Mouse (Mus musculus): Measurements from ENCODE around the gene Rtbdn.

The Rtbdn gene

DNA sequence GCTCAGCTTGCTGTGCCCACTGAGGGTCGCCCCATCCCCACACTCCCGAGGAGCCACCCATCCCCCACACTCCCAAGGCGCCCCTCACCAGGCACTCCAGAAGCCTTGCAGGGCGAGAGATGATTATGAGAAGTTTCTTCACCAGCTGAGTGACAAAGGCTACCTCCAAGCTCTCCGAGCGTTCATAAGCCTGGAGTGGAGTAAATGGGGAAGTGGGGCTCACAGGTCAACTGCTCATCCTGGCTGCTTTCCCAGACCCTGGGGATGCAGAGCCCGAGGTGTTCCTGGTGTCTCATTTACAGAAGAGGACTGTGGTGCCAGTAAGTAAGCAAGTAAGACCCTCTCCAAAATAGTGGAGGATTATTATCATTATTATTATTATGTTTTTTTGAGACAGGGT, 21.2 kb upstream of the Rtbdn start:
- no peak for DNase-seq

DNA sequence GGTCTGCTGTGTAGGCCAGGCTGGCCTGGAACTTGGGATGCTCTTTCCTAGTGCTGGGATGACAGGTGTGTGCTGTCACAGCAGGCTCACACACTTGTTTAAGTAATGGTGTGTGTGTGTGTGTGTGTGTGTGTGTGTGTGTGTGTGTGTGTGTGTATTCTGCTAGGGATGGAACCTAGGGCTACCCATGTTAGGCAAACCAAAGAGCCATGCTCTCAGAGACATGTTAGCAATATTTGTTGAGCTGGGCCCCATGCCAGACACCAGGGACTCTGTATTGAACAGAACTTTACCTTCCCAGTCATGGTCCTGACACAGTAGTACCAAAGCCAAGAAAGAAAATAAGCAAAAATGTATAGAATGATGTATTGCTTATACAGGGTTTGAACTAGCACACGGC, 19.3 kb upstream of the Rtbdn start:
- DNase-seq, result peak; percentile 28

DNA sequence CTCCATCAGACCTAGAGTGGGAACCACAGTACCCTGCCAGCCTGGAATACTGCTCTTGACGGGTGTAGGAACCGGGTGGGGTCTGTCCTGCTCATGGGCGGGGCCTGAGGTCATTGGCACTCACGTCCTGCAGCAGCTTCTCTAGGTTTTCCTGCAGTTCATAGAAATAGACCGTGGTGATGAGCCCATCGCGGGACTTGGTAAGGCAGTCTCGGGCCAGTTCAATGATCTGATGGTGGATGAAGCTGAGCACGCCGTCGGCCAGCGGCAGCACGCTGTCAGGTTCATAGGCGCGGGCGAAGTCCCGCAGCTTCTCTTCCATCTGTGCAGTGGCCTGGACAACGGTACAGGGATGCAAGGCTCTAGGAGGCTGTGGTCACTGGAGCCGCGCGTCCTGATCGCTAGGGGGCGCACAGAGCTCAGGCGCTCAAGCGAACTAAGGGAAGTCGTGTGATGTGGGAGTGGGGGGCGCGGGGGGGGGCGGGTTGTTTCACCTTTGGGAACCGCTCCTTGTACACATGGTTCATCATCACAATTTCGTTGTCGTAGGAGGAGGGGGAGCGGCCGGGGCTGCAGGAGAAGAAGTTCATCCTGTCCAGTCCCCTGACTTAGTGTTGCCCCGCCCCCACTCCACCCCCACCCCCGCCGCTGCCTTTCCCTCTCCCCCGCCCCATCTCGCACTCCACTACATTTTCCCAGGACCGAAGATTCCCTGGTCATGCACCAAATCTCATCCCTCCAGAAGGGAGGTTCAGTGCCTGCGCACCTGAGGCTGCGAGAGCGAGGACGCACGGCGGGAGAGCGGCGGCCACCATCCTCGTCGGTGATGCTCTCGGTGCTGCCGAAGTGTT, 18.1 kb upstream of the Rtbdn start:
- peak; percentile 80 for DNase-seq

DNA sequence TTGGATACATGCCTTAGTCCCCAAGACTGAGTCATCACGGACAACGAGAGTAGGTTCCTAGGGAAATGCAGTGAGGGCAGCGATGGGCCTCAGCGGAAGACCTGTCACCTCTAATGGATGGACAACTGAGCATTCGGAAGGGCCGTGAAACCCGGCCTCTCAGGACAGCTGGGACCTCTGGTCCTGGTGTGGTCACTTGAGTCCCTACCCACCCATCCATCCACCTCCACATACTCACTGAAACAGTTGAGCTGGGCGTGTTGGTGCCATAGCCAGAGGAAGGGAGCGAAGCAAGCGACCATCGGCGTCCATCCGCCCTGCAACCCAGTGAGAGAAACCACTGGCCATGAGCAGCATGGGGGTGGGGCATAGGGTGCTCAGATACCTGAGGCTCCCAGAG, 16.2 kb upstream of the Rtbdn start:
- DNase-seq, result peak; percentile 23

DNA sequence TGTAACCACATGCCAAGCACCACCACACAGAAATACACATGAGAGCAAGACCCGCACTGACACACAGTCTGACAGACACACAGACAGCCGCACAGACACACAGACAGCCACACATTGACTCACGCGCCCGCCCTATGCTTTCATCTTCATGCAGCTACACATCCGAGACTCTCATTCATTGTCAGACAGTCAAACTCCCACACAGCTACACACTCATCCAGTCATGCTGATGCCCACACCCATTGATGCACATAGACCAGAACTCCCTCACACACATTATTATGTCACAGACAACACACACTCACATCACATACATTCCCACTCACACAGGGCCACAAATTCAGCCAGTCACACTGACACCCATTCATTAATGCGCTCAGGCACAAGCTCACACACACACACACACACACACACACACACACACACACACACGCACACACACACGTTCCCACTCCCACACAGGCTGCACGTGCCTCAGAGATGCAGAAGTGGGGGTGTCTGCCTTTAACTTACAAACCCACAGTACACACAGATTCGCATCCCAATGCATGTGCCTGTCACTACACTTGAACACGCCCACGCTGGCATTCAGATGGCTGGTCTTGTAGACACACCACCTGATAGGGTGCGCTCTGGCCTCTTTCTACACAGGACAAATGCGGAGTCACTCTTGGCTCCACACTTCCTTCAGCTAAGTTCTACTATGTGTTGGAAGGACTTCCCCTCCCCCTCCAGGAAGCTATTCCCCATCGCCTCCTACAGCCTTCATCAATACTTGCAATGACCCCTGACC, 12.8 kb upstream of the Rtbdn start:
- peak; percentile 65 for DNase-seq

DNA sequence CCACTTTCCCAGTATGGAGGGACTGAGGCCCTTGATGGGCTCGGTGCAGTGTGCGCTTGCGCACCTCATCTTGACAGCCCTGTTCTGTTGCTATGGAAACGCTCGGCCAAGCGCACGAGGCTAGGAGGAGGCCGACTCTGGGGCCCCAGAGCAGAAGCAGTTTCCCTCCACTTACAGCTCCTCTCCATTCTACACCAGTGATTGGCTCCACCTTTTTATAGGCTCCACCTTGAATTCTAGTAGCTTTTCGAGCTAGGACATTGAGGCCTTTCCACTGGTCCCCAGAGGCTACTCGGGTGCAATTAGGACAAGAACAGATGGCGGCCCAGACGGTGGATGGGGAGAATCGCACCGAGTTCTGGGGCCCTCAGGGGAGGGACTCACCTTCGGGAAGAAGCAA, 11.9 kb upstream of the Rtbdn start:
- DNase-seq, result peak; percentile 90

DNA sequence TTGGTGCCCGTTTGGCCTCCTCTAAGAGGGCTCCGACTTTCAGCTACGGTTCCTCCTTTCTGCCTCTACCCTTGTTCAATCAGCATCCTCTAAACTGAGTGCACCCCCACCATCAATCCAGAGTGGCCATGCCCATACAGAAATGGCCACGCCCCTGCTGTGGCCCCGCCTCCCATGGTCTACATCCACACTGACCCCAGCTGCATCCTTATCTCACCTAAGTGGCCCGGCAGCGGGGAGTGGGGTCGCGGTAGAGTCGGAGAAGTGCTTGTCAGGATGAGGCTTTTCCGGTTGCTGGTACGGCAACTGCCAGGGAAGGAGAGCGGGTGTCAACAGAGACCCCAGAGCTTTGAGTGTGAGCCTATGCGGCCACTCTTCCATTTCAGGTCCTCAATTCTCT, 11.3 kb upstream of the Rtbdn start:
- DNase-seq, result peak; percentile 75

DNA sequence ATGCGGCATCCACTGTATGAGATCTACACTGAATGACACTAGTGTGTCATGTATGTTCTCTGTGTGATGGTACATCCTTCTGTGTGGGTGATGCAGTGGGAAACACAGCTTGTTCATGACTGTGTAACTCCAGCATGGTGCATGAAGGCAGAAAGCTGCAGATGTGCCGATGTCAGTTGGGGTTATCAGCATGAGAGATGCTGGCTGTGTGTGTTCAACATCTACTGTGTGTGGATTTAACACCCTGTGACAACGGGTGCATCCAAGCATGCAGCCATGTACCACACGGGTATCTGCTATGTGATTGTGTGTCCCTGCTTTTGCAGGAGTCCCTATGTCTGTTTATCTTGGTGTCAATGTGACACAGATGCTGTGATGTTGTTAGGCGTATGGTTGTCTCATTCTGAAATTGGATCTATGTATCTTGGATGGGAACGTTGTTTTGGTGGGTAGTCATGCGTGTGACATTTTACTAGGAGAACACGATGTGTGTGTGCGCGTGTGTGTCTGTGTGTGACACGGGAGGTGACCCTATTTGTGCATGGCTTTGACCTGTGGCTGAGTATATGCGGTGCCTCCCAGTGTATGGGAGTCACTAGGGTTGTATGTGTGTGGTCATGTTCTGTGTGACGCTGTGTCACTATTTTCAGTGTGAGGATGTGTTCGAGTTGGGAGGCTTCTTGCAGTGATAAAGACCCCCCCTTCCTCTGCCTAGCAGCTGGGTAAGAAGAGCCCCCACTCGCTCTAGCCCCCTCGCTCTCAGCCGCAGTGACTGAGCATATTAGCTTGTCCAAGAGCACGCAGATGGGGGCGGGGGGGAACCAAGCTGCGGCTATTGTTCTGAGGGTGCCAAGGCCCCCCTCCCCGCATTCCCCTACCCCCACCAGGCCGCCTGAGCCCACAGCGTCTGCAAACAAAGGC, 10.5 kb upstream of the Rtbdn start:
- DNase-seq, result peak; percentile 48

DNA sequence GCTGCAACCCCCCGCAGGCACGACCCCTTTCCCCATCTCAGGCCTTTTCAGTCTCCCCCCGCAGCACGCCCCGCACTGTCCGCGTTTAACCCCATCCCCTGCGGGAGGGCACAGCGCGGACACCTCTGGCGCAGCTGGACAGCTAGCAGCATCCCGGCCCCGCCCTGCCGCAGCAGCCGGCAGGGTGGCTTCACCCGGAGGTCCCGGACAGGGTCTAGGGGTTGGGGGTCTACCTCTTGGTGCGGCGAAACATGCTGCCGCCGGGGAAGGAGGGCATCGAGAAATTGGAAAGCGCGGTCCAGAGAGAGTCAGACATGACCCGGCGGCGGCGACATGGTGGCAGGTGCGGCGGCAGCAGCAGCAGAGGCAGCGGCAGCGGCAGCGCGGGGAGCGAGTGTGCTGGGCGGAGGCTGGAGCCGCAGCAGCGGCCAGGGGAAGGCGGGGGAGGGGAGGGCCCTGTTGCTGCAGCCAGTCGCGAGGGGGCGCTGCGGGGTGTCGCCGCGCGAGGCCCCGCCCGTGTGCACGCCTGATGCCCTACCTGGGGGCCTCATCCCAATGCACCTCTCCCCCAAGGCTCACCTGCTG, 9.7 kb upstream of the Rtbdn start, which contains the start of gene Mast1:
Gene Mast1, minus strand, starts transcription at position 398 of the 585 bp plus-strand sequence.
- peak; percentile 84 for DNase-seq

DNA sequence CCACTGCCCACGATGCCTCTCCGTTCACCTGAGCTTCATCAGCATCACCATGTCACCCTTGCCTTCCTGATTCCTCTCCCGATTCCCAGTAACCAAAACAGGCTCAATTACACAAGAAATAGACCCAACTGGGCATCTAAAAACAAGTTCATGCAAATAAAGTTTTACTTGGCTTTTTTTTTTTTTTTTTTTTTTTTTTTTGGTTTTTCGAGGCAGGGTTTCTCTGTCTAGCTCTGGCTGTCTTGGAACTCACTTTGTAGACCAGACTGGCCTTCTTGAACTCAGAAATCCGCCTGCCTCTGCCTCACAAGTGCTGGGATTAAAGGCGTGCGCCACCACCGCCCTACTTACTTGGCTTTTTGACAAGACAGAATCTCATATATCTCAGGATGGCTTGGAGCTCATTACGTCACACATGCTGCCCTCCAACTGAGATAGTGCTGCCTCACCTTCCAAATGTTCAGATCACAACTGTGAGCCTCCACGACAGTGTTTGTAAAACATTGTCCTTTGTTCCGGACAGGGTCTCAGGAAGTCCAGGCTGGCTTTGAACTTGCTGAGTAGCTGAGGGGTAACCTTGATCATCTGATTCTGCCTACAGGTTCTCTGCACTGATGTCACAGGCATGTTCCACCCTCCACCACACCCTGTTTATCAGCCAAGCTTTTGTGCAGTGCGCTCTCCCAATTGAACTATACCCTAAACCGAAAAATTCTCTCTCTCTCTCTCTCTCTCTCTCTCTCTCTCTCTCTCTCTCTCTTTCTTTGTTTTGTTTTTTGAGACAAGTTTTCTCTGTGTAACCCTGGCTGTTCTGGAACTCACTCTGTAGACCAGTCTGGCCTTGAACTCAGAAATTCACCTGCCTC, 8.9 kb upstream of the Rtbdn start:
- peak; percentile 61 for DNase-seq

DNA sequence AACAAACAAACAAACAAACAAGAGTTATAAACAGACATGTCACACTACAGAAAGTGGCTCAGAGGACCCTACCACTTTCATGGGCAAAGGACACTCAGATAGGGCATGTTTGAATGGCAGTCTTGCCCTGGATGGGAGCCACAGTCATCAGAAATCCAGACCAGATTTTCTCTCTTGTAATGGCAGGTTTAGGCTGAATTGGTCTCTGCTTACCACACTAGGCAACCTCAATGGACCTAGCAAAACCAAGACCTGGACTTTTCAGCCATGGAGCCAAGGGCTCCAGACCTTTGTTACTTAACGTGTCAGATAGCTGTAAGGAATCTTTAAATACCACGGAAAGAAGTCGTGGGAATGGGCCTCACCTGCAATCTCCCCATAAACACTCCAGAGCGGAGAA, 3.1 kb upstream of the Rtbdn start:
- no peak for DNase-seq

DNA sequence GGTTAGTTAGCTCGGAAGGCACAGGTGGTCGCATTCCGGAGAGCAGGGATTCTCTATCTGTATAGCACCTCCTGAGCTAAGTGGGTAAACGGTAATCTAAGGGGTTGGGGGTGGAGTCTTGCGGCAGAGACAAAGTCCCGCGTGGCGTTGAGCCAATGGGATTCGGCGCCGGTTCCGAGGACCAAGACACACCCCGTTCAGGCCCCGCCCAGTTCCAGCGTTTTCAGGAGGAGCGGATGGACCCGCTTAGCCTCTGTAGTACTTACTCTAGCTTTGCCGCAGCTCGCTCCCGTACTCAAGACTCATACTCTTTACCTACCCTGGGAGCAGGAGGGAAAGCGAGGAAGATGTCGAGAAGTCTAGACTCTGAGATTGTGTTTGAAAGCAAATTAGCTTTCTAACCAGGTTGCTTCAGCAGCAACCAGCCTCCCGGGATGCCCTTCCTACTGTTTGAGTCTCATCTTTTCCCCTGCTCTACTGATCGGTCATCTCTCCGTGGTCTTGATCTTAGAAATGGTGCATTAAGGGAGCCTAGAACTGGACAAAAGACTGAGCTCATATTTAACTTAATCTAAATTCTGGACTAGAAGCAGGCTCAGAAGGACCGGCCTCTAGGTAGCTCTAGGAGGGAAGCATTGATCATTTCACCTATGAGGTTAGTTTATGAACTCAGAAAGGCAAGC, 2.2 kb upstream of the Rtbdn start:
- peak; percentile 83 for DNase-seq

DNA sequence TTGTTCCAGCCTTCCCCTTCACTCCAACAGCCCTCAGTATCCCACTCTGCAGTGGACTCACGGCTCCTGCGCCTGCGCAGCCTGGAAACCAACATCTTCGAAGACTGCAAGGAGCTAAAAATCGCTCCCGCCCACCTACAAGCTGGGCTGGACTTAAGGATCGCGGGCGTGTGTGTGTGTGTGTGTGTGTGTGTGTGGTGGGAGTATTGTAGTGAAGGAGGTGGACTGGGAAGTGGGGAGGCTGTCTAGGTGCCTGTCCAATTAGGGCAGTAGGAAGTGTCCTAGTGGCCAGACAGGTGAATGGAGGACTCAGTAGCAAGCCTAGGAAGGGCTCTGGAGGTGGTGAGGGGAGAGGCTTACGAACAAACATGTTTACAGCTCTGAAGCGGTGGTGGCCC, 1.6 kb upstream of the Rtbdn start:
- DNase-seq, result peak; percentile 78

DNA sequence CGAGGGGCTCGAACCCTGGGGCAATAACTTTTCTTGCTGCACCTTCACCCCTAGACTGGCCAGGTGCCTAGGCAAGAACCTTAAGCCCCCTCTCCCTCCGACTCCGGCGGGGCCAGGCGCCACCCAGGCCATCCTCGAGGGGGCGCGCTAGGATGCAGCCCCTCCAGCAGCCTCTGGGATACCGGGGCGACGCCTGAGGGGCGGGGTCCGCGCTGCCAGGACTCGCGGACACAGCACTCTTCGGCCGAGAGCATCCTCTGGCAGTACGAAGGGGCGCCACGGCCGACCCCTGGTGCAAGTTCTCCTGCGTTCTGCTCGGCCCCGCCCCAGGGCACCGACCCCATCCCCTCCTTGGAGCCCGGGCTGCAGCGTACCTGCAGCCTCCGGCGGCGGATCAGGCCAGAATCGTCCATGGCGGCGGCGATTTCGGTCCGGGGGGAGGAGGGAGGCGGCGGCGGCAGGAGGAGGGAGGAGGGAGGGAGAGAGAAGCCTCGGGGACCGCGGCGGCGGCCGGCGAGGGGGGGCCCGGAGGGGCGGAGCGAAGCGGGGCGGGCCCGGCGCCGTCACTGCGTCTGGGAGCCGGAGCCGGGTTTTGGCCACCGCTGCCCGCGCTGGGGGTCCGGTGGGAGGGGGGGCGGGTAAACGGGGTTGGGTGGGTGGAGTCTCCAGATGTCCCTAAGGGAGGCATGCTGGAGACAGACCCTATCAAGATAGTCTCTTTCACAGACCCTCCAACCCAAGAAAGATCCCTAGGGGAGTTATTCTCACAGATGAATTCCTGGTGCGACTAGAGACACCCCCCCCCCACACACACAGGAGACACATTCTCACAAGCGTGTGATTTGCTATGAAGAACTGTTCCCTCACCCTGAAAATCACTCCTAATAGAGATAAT, 911 bp upstream of the Rtbdn start:
- DNase-seq, result peak; percentile 84

DNA sequence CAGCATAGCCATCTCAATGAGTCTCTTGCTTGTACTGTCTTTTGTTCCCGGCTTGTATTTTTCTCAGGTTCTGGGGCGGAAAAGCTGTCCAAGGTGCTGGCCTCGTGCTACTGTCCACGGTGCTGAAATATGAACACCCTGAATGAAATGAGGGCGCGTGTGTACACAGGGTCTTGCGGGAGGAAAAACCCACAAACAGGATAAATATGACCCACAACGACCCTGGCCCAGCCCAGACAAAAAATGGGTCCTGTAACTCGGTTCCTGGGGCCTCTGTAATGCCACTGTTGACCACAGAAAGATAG, 402 bp downstream of the Rtbdn start:
- no peak for DNase-seq

DNA sequence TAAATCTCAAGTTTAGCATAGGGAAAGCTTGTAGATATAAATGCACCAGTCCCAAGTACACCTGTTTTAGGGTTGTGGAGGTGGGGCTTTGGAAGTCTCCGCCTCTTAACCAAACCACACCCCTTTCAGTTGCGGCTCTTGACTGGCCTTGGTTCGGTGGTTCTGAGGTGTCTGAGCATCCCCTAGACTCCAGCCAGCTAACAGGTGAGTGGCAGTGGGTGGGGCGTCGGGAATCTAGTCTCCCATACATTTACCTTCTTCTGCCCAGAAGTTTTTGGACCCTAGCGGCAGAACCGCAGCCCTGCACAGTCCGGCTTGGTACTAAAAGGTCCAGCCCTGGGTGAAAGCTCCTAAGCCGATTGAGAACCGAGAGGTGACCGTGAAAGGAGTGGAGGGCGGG, 3.0 kb downstream of the Rtbdn start:
- DNase-seq, result no peak

DNA sequence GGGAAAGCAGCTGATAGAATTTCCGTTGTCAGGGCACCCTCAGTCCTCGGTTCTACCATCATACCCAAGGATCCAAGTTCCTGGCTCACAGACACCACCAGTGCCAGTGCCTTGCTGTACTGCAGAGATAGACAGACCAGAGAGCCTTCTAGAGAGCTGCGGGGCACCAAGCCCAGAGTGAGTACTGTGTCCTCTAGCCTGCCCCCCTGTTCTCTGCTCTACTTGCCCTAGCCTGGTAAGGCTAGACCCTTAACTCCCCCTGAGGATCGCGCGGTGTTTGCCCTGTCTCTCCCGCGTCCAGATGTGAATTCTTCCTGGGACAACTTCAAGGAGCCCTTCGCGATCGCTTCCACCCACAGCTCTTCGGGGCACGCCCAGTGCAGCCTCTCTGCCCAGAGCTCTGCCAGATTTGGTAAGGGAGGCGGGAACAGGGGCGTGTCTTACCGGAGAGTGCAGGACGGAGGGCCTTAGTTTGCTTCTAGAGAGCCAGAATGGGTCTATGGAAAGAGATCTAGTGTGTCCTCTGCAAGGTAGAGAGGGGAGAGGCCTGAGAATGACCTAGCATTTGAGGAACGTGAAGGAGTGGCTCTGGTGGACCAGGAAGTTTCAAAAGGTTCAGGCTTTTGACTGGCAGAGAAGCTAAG, 5.9 kb downstream of the Rtbdn start:
- no peak for DNase-seq

DNA sequence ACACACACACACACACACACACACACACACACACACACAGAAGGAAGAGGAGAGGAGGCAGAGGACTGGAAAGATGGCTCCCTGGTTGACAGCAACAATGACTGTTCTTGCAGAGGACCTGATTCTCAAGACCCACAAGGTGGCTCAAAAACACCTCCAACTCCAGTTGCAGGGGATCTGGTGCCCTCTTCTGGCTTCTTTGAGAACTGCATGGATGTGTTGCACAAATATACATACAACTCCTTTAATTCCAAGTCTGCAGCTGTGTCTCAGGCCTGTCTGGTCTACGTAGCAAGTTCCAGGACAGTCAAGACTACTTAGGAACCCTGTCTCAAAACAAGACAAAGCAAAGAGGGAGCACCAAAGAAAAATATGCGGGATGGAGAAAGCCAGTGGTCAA, 10.0 kb downstream of the Rtbdn start:
- DNase-seq, result peak; percentile 73

DNA sequence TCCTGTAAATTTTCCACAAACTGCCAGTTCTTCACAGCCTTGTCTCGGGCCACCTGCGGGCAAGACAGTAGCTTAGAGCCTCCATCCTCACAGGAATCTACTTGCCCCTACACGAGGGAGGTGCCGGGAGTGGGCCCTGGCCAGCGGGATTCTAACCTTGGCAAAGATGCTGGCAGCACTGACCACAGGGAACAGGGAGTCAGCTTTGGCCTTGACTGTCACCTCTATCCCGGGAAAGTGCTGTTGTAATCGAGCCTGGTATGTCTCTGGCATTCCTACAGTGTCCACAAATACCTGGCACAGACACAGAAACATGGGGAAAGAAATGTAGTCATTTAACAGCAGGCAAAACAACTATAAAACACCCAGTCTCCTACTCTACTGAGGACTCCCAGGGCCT, 13.0 kb downstream of the Rtbdn start:
- DNase-seq, result no peak

DNA sequence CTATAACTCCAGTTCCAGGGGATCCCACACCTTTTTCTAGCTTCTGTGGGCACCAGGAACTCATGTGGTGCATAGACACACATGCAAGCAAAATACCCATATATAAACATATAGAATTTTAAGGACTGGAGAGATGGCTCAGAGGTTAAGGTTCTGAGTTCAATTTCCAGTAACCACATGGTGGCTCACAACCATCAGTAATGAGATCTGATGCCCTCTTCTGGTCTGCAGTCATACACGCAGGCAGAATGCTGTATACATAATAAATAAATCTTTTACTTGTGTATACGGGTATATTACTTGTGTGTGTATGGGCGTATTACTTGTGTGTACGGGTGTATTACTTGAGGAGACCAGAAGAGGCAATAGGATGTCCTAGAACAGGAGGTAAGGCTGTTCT, 17.2 kb downstream of the Rtbdn start:
- no peak for DNase-seq

Measured in cerebellum, adult 11-12 months (tissue).